Mouse (Mus musculus) stomach, postnatal 0 days (tissue): ENCODE measurements around the gene Tmem183a. TPM values are rescaled to one million over a fixed set of nuclear protein-coding genes. Genes with fewer than 3 reads are reported as not detected.

ENCODE experiments used
- ATAC-seq: fragments of 200-750 bp; cut with Nextera tagmentation; 2 replicates; pipeline ENCODE4 v1.8.0; 2017; ENCODE audit not compliant: low FRiP score, low TSS enrichment
- DNase-seq: peaks from one replicate; pipeline ENCODE4 v3.0.0-alpha.2; 2016; ENCODE audit warnings: low spot score
- H3K27ac ChIP-seq: fragments of 300-500 bp; sonication (generic); replicated peaks from 2 replicates; pipeline ENCODE4 v1.5.1; 2014; ENCODE audit warnings: mild to moderate bottlenecking, control low read depth
- H3K27me3 ChIP-seq: fragments of 300-500 bp; sonication (generic); 2 replicates; pipeline ENCODE4 v1.6.1; 2014; ENCODE audit warnings: low read length; ENCODE audit not compliant: control insufficient read depth, insufficient read depth
- H3K36me3 ChIP-seq: fragments of 300-500 bp; sonication (generic); 2 replicates; pipeline ENCODE4 v1.6.1; 2014; ENCODE audit warnings: low read length, mixed read lengths; ENCODE audit not compliant: control insufficient read depth, insufficient read depth
- H3K4me1 ChIP-seq: fragments of 300-500 bp; sonication (generic); replicated peaks from 2 replicates; pipeline ENCODE4 v1.6.1; 2014; ENCODE audit warnings: antibody characterized with exemption; ENCODE audit not compliant: control insufficient read depth, insufficient read depth
- H3K4me2 ChIP-seq: fragments of 300-500 bp; sonication (generic); replicated peaks from 2 replicates; pipeline ENCODE4 v1.6.1; 2014; ENCODE audit warnings: low read depth, mild to moderate bottlenecking, control low read depth, moderate library complexity
- H3K4me3 ChIP-seq: fragments of 300-500 bp; sonication (generic); 2 replicates; pipeline ENCODE4 v1.5.1; 2014; ENCODE audit warnings: low read depth, low read length, control low read depth
- H3K9ac ChIP-seq: fragments of 300-500 bp; sonication (generic); 2 replicates; pipeline ENCODE4 v1.6.1; 2014; ENCODE audit warnings: mild to moderate bottlenecking, low read length, control low read depth, mixed read lengths
- H3K9me3 ChIP-seq: fragments of 300-500 bp; sonication (generic); 2 replicates; pipeline ENCODE4 v1.6.1; 2016; ENCODE audit warnings: low read length; ENCODE audit not compliant: control insufficient read depth
- CTCF ChIP-seq: IDR thresholded peaks from 2 replicates; pipeline ENCODE4 v1.5.1; 2016; ENCODE audit warnings: antibody characterized with exemption, low read depth, mild to moderate bottlenecking, moderate library complexity
- EP300 ChIP-seq: optimal IDR thresholded peaks from 2 replicates; pipeline ENCODE3; 2016; ENCODE audit warnings: antibody characterized with exemption
- WGBS: fragments of 180-500 bp; shearing (Covaris S2); extraction: QIAGEN DNeasy Blood & Tissue Kit; methylation state at CpG from one replicate; pipeline ENCODE4 v1.1.7; 2014; 5-methylcytosine and 5-hydroxymethylcytosine counted together
- polyA plus RNA-seq: library from polyadenylated mRNA; unstranded; fragments of >200 nt; fragmentation: Nextera tagmentation; extraction: Ambion mirVana; gene quantifications from 2 replicates; pipeline ENCODE4 v1.2.1, GENCODE M21; 2015

Gene Tmem183a
- polyA plus RNA-seq, 1 experiment from 2014 or later: 64.9 TPM

DNA sequence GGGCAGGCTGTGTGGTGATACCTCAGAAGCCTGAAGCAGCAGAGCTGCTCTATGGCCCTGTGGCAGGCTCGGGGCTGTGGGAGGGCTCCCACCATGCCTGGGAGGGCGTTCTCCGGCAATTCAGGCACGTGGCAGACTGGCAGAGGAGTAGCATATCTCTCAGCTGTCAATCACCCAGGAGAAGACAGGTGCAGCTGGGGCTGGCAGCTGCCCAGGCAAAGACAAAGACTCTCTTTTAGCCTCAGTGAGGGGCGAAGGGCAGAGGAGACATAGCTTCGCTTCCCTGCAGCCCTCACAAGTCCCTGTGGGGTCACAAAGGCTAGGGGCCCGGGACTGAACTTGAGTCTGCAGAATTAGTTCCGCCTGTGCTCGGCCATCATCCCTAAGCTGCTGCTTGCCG, 54.4 kb downstream of the Tmem183a start:
- no peaks in the 10 kb centered on the region for H3K27me3 ChIP-seq
- ATAC-seq (no peak), DNase-seq (no peak)
- TF ChIP-seq EP300 (no peak), CTCF (no peak)
- no peaks in the 10 kb centered on the region for H3K36me3 ChIP-seq
- H3K9ac ChIP-seq: no peak overlapping the region
- H3K4me2 ChIP-seq: no peak overlapping the region
- no peak overlapping the region for H3K27ac ChIP-seq
- H3K4me3 ChIP-seq: no peak overlapping the region
- H3K4me1 ChIP-seq: 0 out of 2 replicates have a peak, but pooled peaks cover 2% of the 10 kb centered on the region
- WGBS: 72% methylated on average over 10 of the region's 10 CpGs
- no peaks in the 10 kb centered on the region for H3K9me3 ChIP-seq

DNA sequence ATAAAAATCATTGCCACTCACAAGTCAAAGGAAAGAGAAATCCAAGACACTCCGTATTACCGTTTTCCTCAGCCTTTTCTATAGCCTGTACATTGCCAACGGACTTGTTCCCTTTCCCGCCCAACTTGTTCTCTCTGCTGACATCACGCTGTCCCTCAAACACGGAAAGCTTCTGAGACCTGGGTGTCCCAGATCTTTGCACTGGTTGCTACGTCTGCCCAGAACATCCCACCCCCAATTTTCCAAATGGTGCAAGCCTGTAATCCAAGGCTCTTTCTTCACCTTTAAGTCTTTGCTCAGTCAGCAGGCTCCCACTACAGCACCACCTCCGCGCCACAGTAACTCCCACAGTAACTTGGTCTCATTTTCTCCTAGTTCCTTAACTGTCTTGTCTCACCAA, 56.8 kb downstream of the Tmem183a start:
- no peaks in the 10 kb centered on the region for H3K9me3 ChIP-seq
- H3K4me3 ChIP-seq: no peak overlapping the region
- WGBS: 86% methylated on average over 9 of the region's 9 CpGs
- TF ChIP-seq EP300: no peak
- TF ChIP-seq CTCF: no peak
- DNase-seq (no peak), ATAC-seq (no peak)
- H3K27me3 ChIP-seq: no peaks in the 10 kb centered on the region
- no peak overlapping the region for H3K4me2 ChIP-seq
- no peaks in the 10 kb centered on the region for H3K36me3 ChIP-seq
- H3K27ac ChIP-seq: no peak overlapping the region
- 0 out of 2 replicates have a peak, but pooled peaks cover 2% of the 10 kb centered on the region for H3K4me1 ChIP-seq
- no peak overlapping the region for H3K9ac ChIP-seq

DNA sequence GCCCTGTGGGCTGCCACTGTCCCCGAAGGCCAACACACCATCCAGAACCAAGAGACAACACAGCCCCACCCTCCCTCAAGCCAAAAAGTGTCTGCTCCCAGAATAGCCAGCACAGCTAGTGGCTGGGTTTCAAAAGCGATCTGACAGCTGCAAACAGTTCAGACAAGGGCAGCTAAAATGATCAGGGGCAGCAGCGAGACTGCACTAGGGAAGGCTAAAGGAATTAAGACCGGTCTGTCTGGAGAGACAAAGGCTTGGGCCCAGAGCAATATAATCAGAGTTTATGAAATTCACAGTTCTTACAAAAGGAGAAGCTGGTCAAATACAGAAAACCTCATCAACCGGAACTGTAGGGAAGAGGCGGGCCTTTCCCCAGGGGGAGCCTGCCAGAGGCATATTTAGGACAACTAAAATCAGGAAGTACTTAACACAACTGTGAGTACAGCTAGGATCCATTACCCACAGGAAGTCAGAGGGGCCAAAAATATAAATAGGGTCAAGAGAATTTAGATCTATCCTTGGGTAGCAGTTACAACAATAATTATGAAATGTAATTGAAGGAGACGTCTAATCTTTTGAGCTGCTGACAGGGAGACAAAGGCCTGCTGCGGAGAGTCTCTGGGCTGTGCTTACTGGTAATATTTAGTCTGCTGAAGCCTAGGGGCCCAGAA, 59.1 kb downstream of the Tmem183a start:
- no peak overlapping the region for H3K4me2 ChIP-seq
- no peak overlapping the region for H3K4me3 ChIP-seq
- H3K4me1 ChIP-seq: 0 out of 2 replicates have a peak, but pooled peaks cover 2% of the 10 kb centered on the region
- TF ChIP-seq EP300 (no peak), CTCF (no peak)
- no peak for ATAC-seq
- no peak overlapping the region for H3K9ac ChIP-seq
- peak; percentile 20 for DNase-seq
- peak overlapping the region; percentile 82 for H3K27ac ChIP-seq
- 23% methylated on average over 8 of the region's 8 CpGs for WGBS
- no peaks in the 10 kb centered on the region for H3K27me3 ChIP-seq
- no peaks in the 10 kb centered on the region for H3K9me3 ChIP-seq
- no peaks in the 10 kb centered on the region for H3K36me3 ChIP-seq

GRCm38 (mm10) chr1:134298636-134299411, 63.0 kb downstream of the Tmem183a start:
- no peak for TF ChIP-seq EP300
- TF ChIP-seq CTCF: no peak

DNA sequence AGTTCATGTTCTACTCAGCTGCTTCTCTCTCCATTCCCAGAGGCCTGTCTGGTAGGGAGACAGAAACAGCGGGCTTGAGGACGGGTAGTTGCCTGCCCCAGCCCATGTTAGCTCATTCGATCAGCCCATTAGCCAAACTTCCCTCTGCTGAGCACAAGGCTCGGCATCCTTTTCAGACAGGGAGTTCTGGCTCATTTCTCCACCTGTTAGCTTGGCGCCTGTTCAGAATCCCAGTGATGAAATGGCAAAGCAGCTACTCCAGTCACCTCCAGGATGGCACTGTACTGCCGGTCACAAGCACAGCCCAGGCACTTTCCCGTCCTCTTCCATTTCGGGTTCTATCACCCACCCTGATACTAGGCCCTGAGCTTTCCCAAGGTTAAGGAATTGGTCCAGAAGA, 64.5 kb downstream of the Tmem183a start:
- DNase-seq: no peak
- no peak overlapping the region for H3K9ac ChIP-seq
- no peak overlapping the region for H3K27ac ChIP-seq
- H3K9me3 ChIP-seq: no peaks in the 10 kb centered on the region
- WGBS: 86% methylated on average over 8 of the region's 8 CpGs
- ATAC-seq: no peak
- no peak overlapping the region for H3K4me2 ChIP-seq
- TF ChIP-seq EP300 (no peak), CTCF (no peak)
- H3K4me3 ChIP-seq: no peak overlapping the region
- no peaks in the 10 kb centered on the region for H3K4me1 ChIP-seq
- H3K27me3 ChIP-seq: no peaks in the 10 kb centered on the region
- H3K36me3 ChIP-seq: no peaks in the 10 kb centered on the region

More at GRCm38 (mm10) chr1:134298636-134299411, 63.0 kb downstream of the Tmem183a start:
- H3K36me3 ChIP-seq: no peaks in the 10 kb centered on the region
- WGBS: 7% methylated on average over 47 of the region's 59 CpGs
- DNase-seq: peak; percentile 60
- H3K4me3 ChIP-seq: peak overlapping the region; percentile 46
- no peaks in the 10 kb centered on the region for H3K27me3 ChIP-seq
- H3K9ac ChIP-seq: peak overlapping the region; percentile 59
- no peak overlapping the region for H3K27ac ChIP-seq
- ATAC-seq: peak; percentile 62
- no peaks in the 10 kb centered on the region for H3K9me3 ChIP-seq
- peak overlapping the region; percentile 85 for H3K4me2 ChIP-seq
- H3K4me1 ChIP-seq: 0 out of 2 replicates have a peak, but pooled peaks cover 2% of the 10 kb centered on the region

Other genes starting within 250 kb of the Tmem183a start
- gene Chil1, start 179.8 kb downstream of the Tmem183a start, polyA plus RNA-seq: 2.8 and 3.1 TPM in 2 replicates
- 1.6 and 2.2 TPM in 2 replicates for gene Mybph, start 168.5 kb downstream of the Tmem183a start, polyA plus RNA-seq
- 11.2 and 11.4 TPM in 2 replicates for gene Adora1, start 126.5 kb downstream of the Tmem183a start, polyA plus RNA-seq
- 2.7 and 5.0 TPM in 2 replicates for gene Myog, start 72.0 kb downstream of the Tmem183a start, polyA plus RNA-seq
- 2.8 TPM in 2 replicates for gene Ppfia4, start 29.1 kb downstream of the Tmem183a start, polyA plus RNA-seq
- gene 4933406M09Rik, start 24.0 kb upstream of the Tmem183a start, polyA plus RNA-seq: not detected in 2 replicates
- 14.2 and 14.3 TPM in 2 replicates for gene Cyb5r1, start 43.6 kb upstream of the Tmem183a start, polyA plus RNA-seq
- gene Adipor1, start 53.4 kb upstream of the Tmem183a start, polyA plus RNA-seq: 84.4 and 90.2 TPM in 2 replicates
- 10.0 and 10.6 TPM in 2 replicates for gene Klhl12, start 93.6 kb upstream of the Tmem183a start, polyA plus RNA-seq
- gene Rabif, start 132.7 kb upstream of the Tmem183a start, polyA plus RNA-seq: 31.4 and 32.2 TPM in 2 replicates
- not detected in 2 replicates for gene Mgat4e, start 187.7 kb upstream of the Tmem183a start, polyA plus RNA-seq
- gene Kdm5b, start 198.2 kb upstream of the Tmem183a start, polyA plus RNA-seq: 28.5 and 29.5 TPM in 2 replicates